Mouse (Mus musculus) embryonic facial prominence, embryonic 10.5 days (tissue): ENCODE measurements around the gene Sfi1. TPM values are rescaled to one million over a fixed set of nuclear protein-coding genes. Genes with fewer than 3 reads are reported as not detected.
A peak's percentile ranks its signal among the peaks of the same experiment; 100 is the strongest.
"Not testable (repeated sequence)": the region's sequence is repeated elsewhere in the genome, so short reads cannot be mapped to it uniquely, and the experiment has no call there.

Experiments
- DNase-seq: peaks from one replicate; pipeline ENCODE4 v3.0.0-alpha.2; 2017; ENCODE audit warnings: low spot score
- H3K27ac ChIP-seq: fragments of 300-500 bp; sonication (generic); replicated peaks from 2 replicates; pipeline ENCODE4 v1.5.1; 2016; ENCODE audit warnings: mild to moderate bottlenecking
- H3K27me3 ChIP-seq: fragments of 300-500 bp; sonication (generic); replicated peaks from 2 replicates; pipeline ENCODE4 v1.6.1; 2016; ENCODE audit warnings: low read depth, mild to moderate bottlenecking; ENCODE audit not compliant: poor library complexity, severe bottlenecking
- H3K36me3 ChIP-seq: fragments of 300-500 bp; sonication (generic); replicated peaks from 2 replicates; pipeline ENCODE4 v1.6.1; 2016; ENCODE audit warnings: mild to moderate bottlenecking, moderate library complexity
- H3K4me1 ChIP-seq: fragments of 300-500 bp; sonication (generic); 2 replicates; pipeline ENCODE4 v1.6.1; 2016
- H3K4me3 ChIP-seq: fragments of 300-500 bp; sonication (generic); 2 replicates; pipeline ENCODE4 v1.5.1; 2016; ENCODE audit warnings: mild to moderate bottlenecking, moderate library complexity
- H3K9me3 ChIP-seq: fragments of 300-500 bp; sonication (generic); 2 replicates; pipeline ENCODE4 v1.6.1; 2016; ENCODE audit warnings: mild to moderate bottlenecking
- WGBS: fragments of 180-500 bp; shearing (Covaris S2); methylation state at CpG from one replicate; pipeline ENCODE4 v1.1.7; 2016; 5-methylcytosine and 5-hydroxymethylcytosine counted together
- polyA plus RNA-seq: library from polyadenylated mRNA; unstranded; fragments of >200 nt; fragmentation: Nextera tagmentation; extraction: Ambion mirVana; gene quantifications from 2 replicates; pipeline ENCODE4 v1.2.1, GENCODE M21; 2016

The Sfi1 gene
- polyA plus RNA-seq, 1 experiment from 2014 or later = 12.1 TPM

- peak overlapping the region; percentile 84 for H3K27ac ChIP-seq
- 10% methylated on average over 16 of the region's 16 CpGs for WGBS
- peak; percentile 35 for DNase-seq
Observed at GRCm38 (mm10) chr11:3201326-3202230, 8.3 kb upstream of the Sfi1 start.

GRCm38 (mm10) chr11:3200636-3201035 lies 7.4 kb upstream of the Sfi1 start:
- H3K4me3 ChIP-seq, H3K27ac ChIP-seq, DNase-seq, H3K27me3 ChIP-seq, H3K9me3 ChIP-seq, H3K4me1 ChIP-seq: not testable (repeated sequence)
- WGBS = 89% methylated on average over 7 of the region's 7 CpGs
- peaks cover 16% of the 10 kb centered on the region for H3K36me3 ChIP-seq

More at GRCm38 (mm10) chr11:3201326-3202230, 8.3 kb upstream of the Sfi1 start:
- no peaks in the 10 kb centered on the region for H3K27me3 ChIP-seq
- H3K36me3 ChIP-seq = peaks cover 25% of the 10 kb centered on the region
- no peaks in the 10 kb centered on the region for H3K9me3 ChIP-seq
- H3K4me3 ChIP-seq = peak overlapping the region; percentile 55
- no peaks in the 10 kb centered on the region; the same call in 1 of the 2 replicates for H3K4me1 ChIP-seq

- H3K4me1 ChIP-seq, DNase-seq, H3K27ac ChIP-seq, H3K27me3 ChIP-seq, H3K4me3 ChIP-seq, H3K36me3 ChIP-seq: not testable (repeated sequence)
- H3K9me3 ChIP-seq = peaks cover 12% of the 10 kb centered on the region
- WGBS = 90% methylated on average over 1 of the region's 1 CpGs
Observed at GRCm38 (mm10) chr11:3182707-3183106, 10.6 kb downstream of the Sfi1 start.

DNA sequence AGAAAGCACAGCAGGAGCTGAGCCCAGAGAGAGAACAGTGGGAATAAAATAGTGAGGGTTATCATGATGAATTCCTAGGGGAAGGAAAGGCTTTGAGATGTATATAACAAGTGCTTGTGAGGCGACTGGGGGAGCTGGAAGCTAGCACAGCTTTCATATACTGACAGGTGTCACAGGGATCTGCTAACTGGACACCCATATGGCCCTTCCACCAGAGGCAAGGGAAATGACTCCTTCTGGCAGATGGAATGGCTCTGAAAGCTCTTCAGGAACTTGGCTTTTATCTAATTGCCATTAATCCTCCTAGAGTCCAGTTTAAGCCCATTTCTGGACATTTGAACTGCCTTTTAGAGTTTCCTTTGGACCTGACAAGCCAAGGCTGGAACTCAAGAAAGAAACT lies 11.3 kb downstream of the Sfi1 start:
- H3K36me3 ChIP-seq, H3K4me3 ChIP-seq, H3K27ac ChIP-seq, DNase-seq, H3K4me1 ChIP-seq, H3K27me3 ChIP-seq: not testable (repeated sequence)
- peaks cover 12% of the 10 kb centered on the region for H3K9me3 ChIP-seq
- 57% methylated on average over 1 of the region's 1 CpGs for WGBS

GRCm38 (mm10) chr11:3181250-3181649 lies 12.0 kb downstream of the Sfi1 start:
- WGBS = 61% methylated on average over 4 of the region's 4 CpGs
- not testable (repeated sequence) for H3K27me3 ChIP-seq, H3K36me3 ChIP-seq, H3K4me1 ChIP-seq, H3K27ac ChIP-seq, H3K4me3 ChIP-seq
- H3K9me3 ChIP-seq = peaks cover 12% of the 10 kb centered on the region
- peak; percentile 29 for DNase-seq

DNA sequence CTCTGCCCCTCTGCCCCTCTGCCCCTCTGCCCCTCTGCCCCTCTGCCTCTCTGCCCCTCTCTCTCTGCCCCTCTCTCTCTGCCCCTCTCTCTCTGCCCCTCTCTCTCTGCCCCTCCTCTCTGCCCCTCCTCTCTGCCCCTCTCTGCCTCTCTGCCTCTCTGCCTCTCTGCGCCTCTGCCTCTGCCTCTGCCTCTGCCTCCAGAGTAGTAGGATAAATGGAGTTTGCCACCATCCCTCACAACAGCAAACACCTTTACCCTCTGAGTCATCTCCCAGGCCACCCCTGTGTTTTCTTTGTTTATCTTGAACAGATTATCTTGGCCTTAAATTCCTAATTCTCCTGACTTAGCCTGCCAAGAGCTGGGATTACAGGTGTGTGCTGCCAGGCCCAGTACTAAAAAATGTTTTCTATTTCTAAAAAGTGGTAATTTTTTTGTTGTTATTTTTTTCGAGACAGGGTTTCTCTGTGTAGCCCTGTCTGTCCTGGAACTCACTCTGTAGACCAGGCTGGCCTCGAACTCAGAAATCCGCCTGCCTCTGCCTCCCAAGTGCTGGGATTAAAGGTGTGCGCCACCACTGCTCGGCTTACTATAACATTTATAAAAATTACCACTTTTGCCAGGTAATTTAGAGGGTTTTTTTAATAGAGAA lies 12.6 kb downstream of the Sfi1 start:
- H3K27me3 ChIP-seq, H3K4me1 ChIP-seq, H3K36me3 ChIP-seq, H3K27ac ChIP-seq, DNase-seq, H3K4me3 ChIP-seq: not testable (repeated sequence)
- peaks cover 12% of the 10 kb centered on the region for H3K9me3 ChIP-seq
- WGBS = 77% methylated on average over 6 of the region's 6 CpGs

DNA sequence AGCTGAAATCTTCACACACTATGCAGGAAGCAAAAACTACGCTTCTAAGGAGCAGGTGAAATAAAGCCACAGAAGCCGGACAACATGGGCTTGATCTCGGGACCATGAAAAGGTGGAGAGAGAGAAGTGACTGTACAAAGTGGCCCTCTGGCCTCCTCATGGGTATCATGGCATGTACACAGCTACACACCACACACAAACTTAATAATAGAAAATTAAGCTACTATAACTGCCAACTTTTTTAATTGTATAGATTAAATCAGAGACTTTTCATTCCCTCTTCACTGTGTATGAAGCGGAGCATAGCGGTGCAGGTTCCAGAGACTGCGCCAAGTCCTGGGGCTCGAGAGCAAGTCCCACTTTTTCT lies 13.6 kb downstream of the Sfi1 start:
- WGBS = 85% methylated on average over 7 of the region's 7 CpGs
- not testable (repeated sequence) for H3K4me3 ChIP-seq, H3K4me1 ChIP-seq, H3K27me3 ChIP-seq, DNase-seq, H3K27ac ChIP-seq
- H3K9me3 ChIP-seq = peaks cover 12% of the 10 kb centered on the region
- H3K36me3 ChIP-seq = peaks cover 12% of the 10 kb centered on the region

- H3K4me3 ChIP-seq, H3K4me1 ChIP-seq, DNase-seq, H3K27ac ChIP-seq, H3K27me3 ChIP-seq: not testable (repeated sequence)
- Histone ChIP-seq H3K36me3 (peaks cover 12% of the 10 kb centered on the region), H3K9me3 (peaks cover 12% of the 10 kb centered on the region)
- 85% methylated on average over 6 of the region's 6 CpGs for WGBS
Observed at GRCm38 (mm10) chr11:3178968-3179725, 14.1 kb downstream of the Sfi1 start.

DNA sequence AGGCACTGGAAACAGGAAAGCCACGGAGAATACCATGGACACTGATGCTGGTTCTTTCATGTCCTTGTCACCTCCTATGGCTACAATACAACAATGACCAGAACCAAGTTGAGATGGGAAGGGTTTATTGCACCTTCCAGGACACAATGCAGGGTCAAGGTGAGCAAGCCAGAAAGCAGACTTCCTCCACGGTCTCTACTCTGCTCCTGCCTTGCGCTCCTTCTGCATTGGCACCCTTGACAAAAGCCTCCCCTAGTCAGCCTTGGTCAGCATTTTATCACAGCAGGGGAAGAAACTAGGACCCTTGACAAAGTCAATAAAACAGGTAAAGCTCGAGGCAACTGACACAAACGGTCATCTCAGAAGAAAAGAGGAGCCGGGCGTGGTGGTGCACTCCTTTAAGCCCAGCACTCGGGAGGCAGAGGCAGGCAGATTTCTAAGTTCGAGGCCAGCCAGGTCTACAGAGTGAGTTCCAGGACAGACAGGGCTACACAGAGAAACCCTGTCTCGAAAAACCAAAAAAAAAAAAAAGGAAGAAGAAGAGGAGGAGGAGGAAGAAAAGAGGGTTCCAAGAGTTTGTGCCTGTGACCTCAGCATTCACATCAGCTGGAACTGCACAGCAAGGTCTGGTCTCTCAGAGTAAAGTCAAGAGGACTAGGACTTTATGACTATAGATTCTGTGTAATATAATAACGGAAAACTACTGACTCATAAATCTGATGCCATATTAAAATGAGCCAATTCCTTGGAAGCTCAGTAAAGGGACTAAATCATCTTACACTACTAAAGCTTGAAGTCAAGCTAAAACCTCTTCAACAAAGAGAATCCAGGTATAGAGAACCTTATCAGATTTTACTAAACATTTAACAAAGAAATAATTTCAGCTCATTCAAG lies 19.6 kb downstream of the Sfi1 start:
- not testable (repeated sequence) for H3K4me3 ChIP-seq, H3K27me3 ChIP-seq, H3K27ac ChIP-seq, H3K4me1 ChIP-seq
- Histone ChIP-seq H3K9me3 (peaks cover 12% of the 10 kb centered on the region), H3K36me3 (peaks cover 11% of the 10 kb centered on the region)
- 85% methylated on average over 11 of the region's 11 CpGs for WGBS
- DNase-seq = peak; percentile 27

DNA sequence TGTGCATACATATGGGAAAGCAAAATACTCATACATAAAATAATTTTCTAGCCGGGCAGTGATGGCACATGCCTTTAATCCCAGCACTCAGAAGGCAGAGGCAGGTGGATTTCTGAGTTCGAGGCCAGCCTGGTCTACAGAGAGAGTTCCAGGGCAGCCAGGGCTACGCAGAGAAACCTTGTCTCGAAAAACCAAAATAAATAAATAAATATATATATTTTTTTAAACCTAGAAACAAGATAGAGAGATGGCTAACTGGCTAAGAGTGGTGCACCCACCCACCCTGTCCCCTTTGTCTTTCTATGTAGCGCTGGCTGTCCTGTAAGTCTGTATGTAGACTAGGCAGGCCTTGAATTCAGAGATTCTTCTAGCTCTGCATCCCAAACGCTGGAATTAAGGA lies 20.7 kb downstream of the Sfi1 start:
- DNase-seq, H3K4me3 ChIP-seq, H3K36me3 ChIP-seq, H3K27ac ChIP-seq, H3K27me3 ChIP-seq, H3K4me1 ChIP-seq: not testable (repeated sequence)
- peaks cover 21% of the 10 kb centered on the region for H3K9me3 ChIP-seq
- WGBS = 61% methylated on average over 5 of the region's 6 CpGs

- 70% methylated on average over 1 of the region's 1 CpGs for WGBS
- H3K4me3 ChIP-seq, H3K4me1 ChIP-seq: not testable (repeated sequence)
Observed at GRCm38 (mm10) chr11:3171931-3172330, 21.3 kb downstream of the Sfi1 start.

DNA sequence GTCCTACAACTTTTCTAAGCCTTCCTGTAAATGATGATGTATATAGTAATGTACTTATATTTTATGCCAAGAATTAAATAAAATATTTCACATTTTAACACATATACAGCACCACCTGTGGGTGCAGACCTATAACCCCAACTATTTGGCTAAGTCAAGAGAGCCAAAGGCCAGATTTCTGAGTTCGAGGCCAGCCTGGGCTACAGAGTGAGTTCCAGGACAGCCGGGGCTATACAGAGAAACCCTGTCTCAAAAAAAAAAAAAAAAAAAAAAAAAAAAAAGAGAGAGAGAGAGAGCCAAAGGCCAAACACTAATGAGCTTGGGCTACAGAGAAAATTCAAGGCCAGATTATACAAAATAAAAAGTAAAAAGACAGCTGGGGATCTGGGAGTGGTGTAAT lies 24.2 kb downstream of the Sfi1 start:
- H3K9me3 ChIP-seq = peaks cover 26% of the 10 kb centered on the region
- H3K36me3 ChIP-seq, H3K4me3 ChIP-seq, H3K4me1 ChIP-seq, H3K27me3 ChIP-seq, DNase-seq, H3K27ac ChIP-seq: not testable (repeated sequence)
- WGBS = 81% methylated on average over 2 of the region's 2 CpGs

More at GRCm38 (mm10) chr11:3171931-3172330, 21.3 kb downstream of the Sfi1 start:
- H3K36me3 ChIP-seq, H3K27me3 ChIP-seq, H3K27ac ChIP-seq, DNase-seq: not testable (repeated sequence)
- H3K9me3 ChIP-seq = peaks cover 23% of the 10 kb centered on the region
